Mouse (Mus musculus) kidney, adult 2 months (tissue): ENCODE measurements around the gene Smim20.

Source experiments
- CTCF ChIP-seq: fragments of 200-500 bp; conservative IDR thresholded peaks from 2 replicates; pipeline ENCODE4 v1.5.1; 2011; ENCODE audit warnings: low read depth, mild to moderate bottlenecking, control low read depth, low read length, moderate library complexity, mixed read lengths; ENCODE audit not compliant: insufficient read depth, insufficient read length
- POLR2A ChIP-seq: fragments of 200-500 bp; IDR thresholded peaks from one replicate; pipeline ENCODE4 v1.6.1; 2011; ENCODE audit warnings: low read depth, low read length, control low read depth

- no peak for TF ChIP-seq CTCF
- TF ChIP-seq POLR2A = no peak
Measured at GRCm38 (mm10) chr5:53259894-53260293, 7.0 kb upstream of the Smim20 start.
